Mouse (Mus musculus) adrenal gland, postnatal 14 days (tissue): ENCODE data around the gene Lce6a. TPM values are rescaled to one million over a fixed set of nuclear protein-coding genes. Genes with fewer than 3 reads are reported as not detected.

Source experiments
- DNase-seq: peaks from one replicate; pipeline ENCODE4 v3.0.0; 2021; ENCODE audit warnings: mixed read lengths
- long read RNA-seq, 2 experiments: library from polyadenylated mRNA; stranded (forward); transcript quantifications; one replicate each; pipeline ENCODE4 v2.0.0; 2021
- total RNA-seq: library from RNA; stranded (reverse); gene quantifications from 2 replicates; pipeline ENCODE4 v1.2.3, GENCODE M21; 2021

Gene Lce6a
- not detected in 2 replicates for total RNA-seq
- long read RNA-seq, experiment 1 = 0 reads
- long read RNA-seq, experiment 2 = 0 reads

DNA sequence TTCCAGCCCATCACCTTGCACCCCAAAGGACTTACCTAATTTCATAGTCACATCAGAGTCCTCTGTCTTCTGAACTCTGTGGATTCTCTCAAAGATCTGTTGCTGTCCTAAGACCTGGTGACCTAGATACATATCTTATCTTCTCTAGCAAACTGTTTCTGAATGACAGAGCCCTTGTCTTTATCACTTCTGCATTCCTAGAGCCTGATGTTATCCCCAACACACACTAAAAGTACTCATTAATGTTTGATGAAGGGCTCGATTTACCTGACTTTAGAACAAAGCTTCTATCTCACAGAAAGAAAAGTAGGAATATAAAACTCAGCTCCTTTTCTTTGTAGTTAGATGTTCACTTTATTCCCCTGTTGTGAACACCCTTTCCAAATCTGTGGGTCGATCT is at the start of gene Lce6a:
Gene Lce6a, minus strand, starts transcription at position 101 of the 400 bp plus-strand sequence.
- no peak for DNase-seq

GRCm38 (mm10) chr3:92670215-92670614 is 48.8 kb upstream of the Lce6a start, which contains the start of gene Lce1a2:
TSS of gene Lce1a2 (minus strand) at chr3:92670315.
- DNase-seq = no peak

- DNase-seq = no peak
Measured at GRCm38 (mm10) chr3:92656826-92657225, 35.4 kb upstream of the Lce6a start, which contains the start of gene Lce1b. TSS of gene Lce1b (minus strand) at chr3:92656926.

DNA sequence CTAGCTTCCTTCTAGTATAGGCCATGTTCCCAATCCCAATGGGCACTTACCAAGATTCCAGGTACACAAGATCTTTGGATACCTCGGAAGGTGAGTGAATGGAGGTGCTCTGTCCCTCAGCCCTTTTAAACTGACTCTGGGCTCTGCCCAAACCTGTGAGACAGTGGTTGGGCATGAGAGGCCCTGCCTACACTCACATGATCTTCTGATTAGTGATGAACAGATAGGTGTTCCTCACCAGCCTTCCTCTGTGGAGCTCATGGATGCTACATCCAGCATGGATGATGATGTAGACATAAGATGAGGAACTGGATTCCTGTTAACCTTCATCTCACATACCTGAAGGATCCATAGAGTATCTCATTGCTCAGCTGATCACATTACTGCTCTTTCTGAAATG is 26.7 kb upstream of the Lce6a start, which contains the start of gene Lce1a1:
Gene Lce1a1, minus strand, starts transcription at position 101 of the 400 bp plus-strand sequence.
- no peak for DNase-seq

DNA sequence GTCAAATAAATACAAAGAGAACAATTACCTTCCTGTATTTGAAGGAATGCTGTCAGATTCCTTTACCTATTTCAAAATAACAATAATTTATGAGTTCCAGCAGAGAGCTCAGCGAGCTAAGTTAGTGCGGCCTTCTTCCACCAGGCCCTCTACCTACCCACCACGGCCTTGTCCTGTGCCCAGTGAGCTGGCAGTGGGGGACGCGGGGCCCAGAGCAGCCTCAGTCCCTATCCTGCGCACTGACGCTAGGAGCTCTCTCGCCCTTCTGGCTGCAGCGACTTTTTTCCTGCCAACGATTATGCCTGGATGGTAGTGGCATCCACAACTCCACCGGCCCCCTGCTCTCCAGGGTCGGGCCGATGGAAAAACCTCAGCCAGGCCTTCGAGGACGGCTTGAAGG is 18.4 kb upstream of the Lce6a start:
- DNase-seq = no peak

GRCm38 (mm10) chr3:92638653-92638991 is 17.2 kb upstream of the Lce6a start:
- DNase-seq = no peak

DNA sequence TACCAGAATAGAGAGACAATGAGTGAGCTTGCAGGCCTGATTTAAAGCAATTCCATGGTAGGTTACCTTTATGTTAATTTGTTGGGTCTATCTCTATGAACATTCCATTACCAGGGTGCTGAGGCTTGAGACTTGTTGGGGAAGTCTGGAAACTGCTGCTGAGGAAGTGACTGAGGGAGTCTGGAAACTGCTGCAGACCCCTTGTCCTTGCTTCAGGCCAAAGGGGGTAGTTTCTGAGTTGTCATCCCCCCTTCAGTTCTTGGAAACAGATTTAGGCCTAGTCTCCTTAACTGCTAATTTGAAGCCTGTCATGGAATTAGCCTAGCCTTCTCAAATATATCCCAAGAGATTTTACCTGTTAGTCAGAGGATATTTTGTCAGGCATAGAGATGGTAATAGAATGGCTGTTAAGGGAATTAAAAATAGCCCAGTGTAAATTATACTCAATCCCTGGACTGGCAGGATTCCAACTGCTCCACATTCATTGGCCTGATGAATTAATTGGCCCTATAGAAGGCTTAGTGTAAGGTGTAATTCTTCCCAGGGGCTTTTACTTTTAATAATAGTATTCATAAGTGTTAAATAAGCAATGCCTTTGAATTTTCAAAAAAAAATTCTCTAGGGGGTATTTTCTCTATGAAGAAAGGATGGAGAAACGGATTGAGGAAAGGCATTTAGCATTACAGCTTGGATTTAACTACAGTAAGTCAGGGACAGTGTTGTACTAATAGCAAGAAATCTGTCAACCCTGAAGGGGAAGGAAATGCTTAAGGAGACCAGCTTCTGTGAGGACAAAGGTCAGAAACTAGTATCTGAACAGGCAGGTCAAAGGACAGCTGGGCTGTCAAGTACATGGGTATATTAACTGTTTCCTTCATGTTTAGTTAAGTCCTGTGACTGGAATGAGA is 16.5 kb upstream of the Lce6a start:
- DNase-seq = no peak

GRCm38 (mm10) chr3:92609804-92610203 is 11.7 kb downstream of the Lce6a start:
- no peak for DNase-seq

DNA sequence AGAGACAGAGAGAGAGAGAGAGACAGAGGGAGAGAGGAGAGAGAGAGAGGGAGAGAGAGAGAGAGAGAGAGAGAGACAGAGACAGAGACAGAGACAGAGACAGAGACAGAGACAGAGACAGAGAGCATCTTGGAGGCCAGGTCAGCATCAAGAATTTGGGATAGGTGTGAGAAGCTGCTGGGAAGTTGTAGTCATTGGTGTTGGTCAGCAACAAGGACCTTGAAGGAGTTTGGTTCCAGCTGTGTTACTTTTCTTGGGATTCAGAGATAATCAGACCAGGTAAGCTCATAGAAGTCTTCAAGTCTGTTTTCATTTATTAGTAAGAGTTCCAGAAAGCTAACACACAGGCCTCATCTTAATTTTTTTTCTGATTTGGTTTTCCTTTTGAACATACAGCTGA is 14.1 kb downstream of the Lce6a start, which contains the start of gene 2210017I01Rik:
Gene 2210017I01Rik, minus strand, starts transcription at position 101 of the 400 bp plus-strand sequence.
- DNase-seq = no peak

DNA sequence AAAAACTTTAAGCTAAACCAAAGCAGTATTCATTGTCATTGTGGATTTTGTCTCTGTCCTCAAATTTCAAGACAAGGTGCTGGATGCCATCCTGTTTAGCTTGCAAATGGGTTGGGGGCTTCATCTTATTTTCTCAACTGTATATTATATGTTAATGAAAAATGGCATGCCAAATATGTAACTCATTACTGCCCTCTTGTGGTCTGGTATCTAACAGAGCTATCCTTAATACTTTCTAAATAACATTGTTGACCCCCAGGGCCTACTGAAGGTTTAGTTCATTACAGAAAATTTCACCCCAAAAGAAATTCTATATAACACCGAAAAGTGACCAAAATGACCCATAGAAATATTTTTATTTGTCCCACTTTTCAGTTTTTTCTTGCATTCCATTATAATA is 19.3 kb downstream of the Lce6a start:
- no peak for DNase-seq

DNA sequence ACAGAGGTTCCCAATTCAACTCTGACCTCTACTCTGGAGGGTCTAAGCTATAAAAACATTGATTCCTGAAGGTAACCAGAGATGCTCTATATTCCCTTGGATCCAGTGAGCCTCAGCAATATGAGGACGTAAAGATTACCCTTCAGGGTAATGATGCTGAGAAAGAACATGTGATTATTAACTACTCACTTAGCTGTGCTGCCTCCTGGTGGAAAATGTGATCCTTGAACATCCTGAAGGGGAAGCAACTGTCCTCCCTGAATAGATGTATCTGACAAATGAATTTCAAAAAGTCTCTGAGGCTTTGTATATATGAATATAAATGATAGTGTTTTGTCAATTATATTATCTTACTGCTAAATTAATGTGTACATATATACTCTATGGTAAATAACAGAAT is 21.0 kb downstream of the Lce6a start:
- DNase-seq = no peak

DNA sequence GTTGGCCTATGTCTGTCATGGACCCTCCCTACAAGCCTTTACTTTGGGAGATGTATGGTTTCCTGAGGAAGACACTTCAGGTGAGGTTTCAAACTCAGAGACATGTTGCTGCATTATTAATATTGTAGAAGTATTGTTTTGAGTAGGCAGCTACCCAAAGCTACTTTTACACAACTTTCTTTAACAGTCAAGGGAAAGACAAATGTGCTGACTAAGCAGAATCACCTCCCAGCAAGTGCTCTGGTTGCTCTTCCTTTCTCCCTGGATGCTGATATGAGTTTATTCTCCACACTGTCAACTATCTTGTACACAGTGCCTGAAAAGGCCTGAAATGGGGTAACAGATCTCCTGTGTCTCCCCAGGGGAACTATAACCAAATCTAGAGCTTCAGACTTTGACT is 21.5 kb downstream of the Lce6a start:
- DNase-seq = no peak

GRCm38 (mm10) chr3:92598429-92598828 is 23.0 kb downstream of the Lce6a start:
- no peak for DNase-seq

DNA sequence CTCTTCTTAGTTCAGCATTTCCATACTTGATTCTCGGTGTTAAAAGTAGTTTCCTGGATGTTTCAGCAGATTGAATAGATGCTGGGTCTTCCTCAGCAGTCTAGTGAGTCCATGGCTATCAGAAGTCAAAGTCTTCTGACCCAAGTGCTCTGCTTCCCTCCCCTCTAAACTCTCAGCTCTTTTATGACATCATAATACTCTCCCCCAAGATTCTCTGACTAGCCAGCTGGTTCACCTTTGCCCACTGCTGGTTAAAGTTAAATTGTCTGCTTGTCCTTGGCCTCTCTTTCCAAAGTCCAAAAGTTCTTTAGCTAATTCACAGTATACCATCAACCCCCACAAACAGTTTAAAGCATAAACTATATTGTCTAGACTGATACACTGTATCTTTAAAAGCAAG is 32.6 kb downstream of the Lce6a start, which contains the start of gene Smcp:
Gene Smcp, minus strand, starts transcription at position 140 of the 400 bp plus-strand sequence.
- DNase-seq = no peak

DNA sequence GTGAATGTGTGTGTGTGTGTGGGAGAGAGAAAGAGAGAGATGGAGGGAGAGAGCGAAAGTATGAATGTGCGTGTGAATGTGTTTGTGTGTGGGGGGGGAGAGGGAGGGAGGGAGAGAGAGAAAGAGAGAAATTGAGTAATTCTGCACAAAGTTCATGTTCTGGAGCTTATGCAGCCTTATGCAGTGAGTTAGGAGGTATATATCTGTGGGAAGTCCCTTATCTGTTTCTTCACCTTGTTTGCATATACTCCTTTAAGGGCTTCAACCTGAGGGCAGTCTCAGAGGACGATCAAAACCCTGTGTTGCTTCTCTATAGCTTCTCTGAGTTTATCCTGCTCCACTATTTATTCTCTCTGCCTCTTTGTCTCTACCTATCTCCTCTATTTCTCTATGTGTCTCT is 34.3 kb downstream of the Lce6a start:
- no peak for DNase-seq

GRCm38 (mm10) chr3:92585055-92585454 is 36.4 kb downstream of the Lce6a start:
- DNase-seq = no peak

GRCm38 (mm10) chr3:92583164-92583826 is 38.2 kb downstream of the Lce6a start:
- DNase-seq = no peak

GRCm38 (mm10) chr3:92579508-92579907 is 42.0 kb downstream of the Lce6a start:
- DNase-seq = no peak

- DNase-seq = no peak
Measured at GRCm38 (mm10) chr3:92578652-92579413, 42.6 kb downstream of the Lce6a start.

GRCm38 (mm10) chr3:92573449-92574041 is 47.9 kb downstream of the Lce6a start, which contains the start of gene Ivl:
TSS of gene Ivl (minus strand) at chr3:92573735.
- DNase-seq = no peak

- DNase-seq = no peak
Measured at GRCm38 (mm10) chr3:92572514-92573155, 48.8 kb downstream of the Lce6a start.
